Mouse (Mus musculus) bone marrow macrophage, adult 2 months (primary cell): Measurements from ENCODE around the gene Med26.

Experiments
- CTCF ChIP-seq: IDR thresholded peaks from 2 replicates; pipeline ENCODE4 v1.5.1; 2012; ENCODE audit warnings: low read depth, mild to moderate bottlenecking, low read length, moderate library complexity
- POLR2A ChIP-seq: IDR thresholded peaks from 2 replicates; pipeline ENCODE4 v1.6.1; 2012; ENCODE audit warnings: mild to moderate bottlenecking, low read depth, low read length, borderline replicate concordance

DNA sequence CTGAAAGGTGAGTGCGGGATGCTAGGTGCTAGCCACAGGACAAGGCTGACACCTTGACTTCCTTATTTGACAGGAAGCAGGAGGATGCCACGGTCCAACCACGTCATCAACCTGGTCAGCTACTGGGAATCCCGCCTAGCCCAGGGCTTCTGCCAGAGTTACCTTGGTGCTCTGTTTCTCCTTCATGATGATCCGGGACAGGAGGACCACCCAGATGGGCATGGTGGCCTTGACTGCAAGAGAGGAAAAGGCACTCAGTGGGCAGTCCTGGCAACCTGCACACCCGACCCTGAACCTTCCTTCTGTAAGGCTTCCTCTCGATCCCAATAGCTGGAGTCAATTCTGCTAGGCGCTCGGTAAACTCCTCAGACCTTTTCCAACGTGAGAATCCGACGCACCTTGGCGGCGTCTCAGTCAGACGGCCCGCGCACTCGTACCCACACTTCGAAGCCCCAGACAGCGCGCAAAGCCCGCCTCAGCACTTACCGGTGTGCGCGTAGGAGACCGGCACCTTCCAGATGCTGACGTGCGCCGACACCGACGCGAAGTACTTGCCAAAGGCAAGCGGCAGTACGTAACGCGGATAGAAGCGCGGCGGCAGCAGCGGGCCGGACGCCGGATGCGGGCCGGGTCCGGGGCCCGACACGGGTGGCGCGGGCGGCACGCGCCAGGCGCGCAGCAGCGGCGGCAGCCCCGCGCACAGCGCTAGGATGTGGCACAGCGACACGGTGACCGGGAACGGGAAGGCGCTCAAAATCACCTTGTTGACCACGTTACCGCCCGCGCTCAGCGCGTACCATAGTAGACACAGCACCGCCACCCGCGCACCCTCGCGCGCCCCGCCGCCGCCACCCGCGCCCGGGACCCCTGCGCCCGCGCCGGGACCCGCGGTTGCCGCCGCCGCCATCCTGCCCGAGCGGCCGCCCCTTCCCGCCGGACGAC, 56.1 kb downstream of the Med26 start, which contains the start of gene Slc35e1:
- no peak for TF ChIP-seq CTCF
- TF ChIP-seq POLR2A = no peak
